8 mouse cellular contexts compared by ENCODE assay signal in the genomic region with DNA sequence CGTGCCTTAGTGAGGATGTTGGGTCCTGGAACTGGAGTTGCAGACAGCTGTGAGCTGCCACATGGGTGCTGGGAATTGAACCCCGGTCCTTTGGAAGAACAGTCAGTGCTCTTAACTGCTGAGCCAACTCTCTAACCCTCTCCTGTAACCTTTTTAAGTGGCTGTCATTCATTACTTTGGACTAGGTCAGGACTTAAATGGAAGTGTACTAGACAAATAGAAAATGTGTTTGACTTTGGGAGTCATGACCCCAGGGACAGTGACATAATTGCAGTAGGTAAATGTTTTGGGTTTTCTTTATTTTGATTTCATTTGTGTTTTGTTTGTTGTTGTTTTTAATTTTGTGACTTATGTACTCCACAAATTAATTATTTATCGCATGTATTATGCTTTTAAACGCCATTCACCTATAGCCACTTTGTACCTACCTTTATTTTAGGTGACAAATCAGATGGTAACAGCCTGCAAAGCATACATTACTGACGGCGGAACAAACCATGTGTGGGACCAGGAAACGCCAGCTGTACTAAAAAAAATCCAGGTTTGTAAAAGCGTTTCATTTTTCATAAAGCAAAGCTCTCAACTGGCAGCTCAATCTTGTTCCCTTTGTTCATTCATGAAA. TPM values are rescaled to one million over a fixed set of nuclear protein-coding genes. Genes with fewer than 3 reads are reported as not detected.
DNase-seq lines count a peak whose midpoint lies in the region; ATAC-seq and TF ChIP-seq lines count a peak whose summit lies in the region.

No protein-coding gene starts in this region.

- no peak for TF ChIP-seq EP300 in heart, postnatal 0 days (IDR thresholded peaks at IDR 0.05; ENCODE audit: low read depth)

- H3K36me3 ChIP-seq in heart, postnatal 0 days (replicated peaks; ENCODE audit: control insufficient read depth, insufficient read depth, low read length), result no peaks in the 10 kb centered on the region
- no peaks in the 10 kb centered on the region for H3K36me3 ChIP-seq in embryonic facial prominence, embryonic 12.5 days
- no peaks in the 10 kb centered on the region for H3K36me3 ChIP-seq in hindbrain, postnatal 0 days (ENCODE audit: insufficient read depth, low read length)
- no peaks in the 10 kb centered on the region for H3K36me3 ChIP-seq in midbrain, embryonic 12.5 days

- WGBS in heart, postnatal 0 days, result 59% methylated on average over 8 of the region's 8 CpGs
- 57% methylated on average over 8 of the region's 8 CpGs for WGBS in embryonic facial prominence, embryonic 12.5 days
- WGBS in hindbrain, postnatal 0 days, result 42% methylated on average over 8 of the region's 8 CpGs
- WGBS in midbrain, embryonic 12.5 days, result 60% methylated on average over 8 of the region's 8 CpGs

- no peak overlapping the region for H3K27ac ChIP-seq in heart, postnatal 0 days (ENCODE audit: low read depth)
- H3K27ac ChIP-seq in embryonic facial prominence, embryonic 12.5 days, result peak overlapping the region; percentile 47; the same call in 1 of the 2 replicates
- peak overlapping the region; percentile 29; the same call in 1 of the 2 replicates for H3K27ac ChIP-seq in hindbrain, postnatal 0 days
- H3K27ac ChIP-seq in midbrain, embryonic 12.5 days (replicated peaks), result peak overlapping the region; percentile 46; the same call in 1 of the 2 replicates

- 0 out of 2 replicates have a peak, but pooled peaks cover 2% of the 10 kb centered on the region for H3K9me3 ChIP-seq in heart, postnatal 0 days (replicated peaks; ENCODE audit: control insufficient read depth, low read length)
- H3K9me3 ChIP-seq in embryonic facial prominence, embryonic 12.5 days, result 0 out of 2 replicates have a peak, but pooled peaks cover 3% of the 10 kb centered on the region
- H3K9me3 ChIP-seq in hindbrain, postnatal 0 days (ENCODE audit: low read length), result no peaks in the 10 kb centered on the region
- H3K9me3 ChIP-seq in midbrain, embryonic 12.5 days, result no peaks in the 10 kb centered on the region

- intact Hi-C loops in heart, postnatal 25 days (cut with DNase I), result no loop called here

- TF ChIP-seq CTCF in heart, postnatal 0 days (IDR thresholded peaks at IDR 0.05; ENCODE audit: low read depth), result no peak
- no peak for TF ChIP-seq CTCF in hindbrain, postnatal 0 days (IDR thresholded peaks at IDR 0.05; ENCODE audit: low read depth)

- H3K4me3 ChIP-seq in heart, postnatal 0 days (ENCODE audit: low read depth, low read length), result peak overlapping the region; percentile 43
- peak overlapping the region; percentile 32 for H3K4me3 ChIP-seq in embryonic facial prominence, embryonic 12.5 days
- H3K4me3 ChIP-seq in hindbrain, postnatal 0 days (ENCODE audit: low read length), result peak overlapping the region; percentile 32
- peak overlapping the region; percentile 39 for H3K4me3 ChIP-seq in midbrain, embryonic 12.5 days

- H3K9ac ChIP-seq in heart, postnatal 0 days (replicated peaks; ENCODE audit: low read depth, low read length), result peak overlapping the region; percentile 40
- no peak overlapping the region for H3K9ac ChIP-seq in embryonic facial prominence, embryonic 12.5 days
- peak overlapping the region; percentile 41 for H3K9ac ChIP-seq in hindbrain, postnatal 0 days (replicated peaks; ENCODE audit: low read length)
- peak overlapping the region; percentile 49; the same call in 1 of the 2 replicates for H3K9ac ChIP-seq in midbrain, embryonic 12.5 days (replicated peaks)

- H3K4me2 ChIP-seq in heart, postnatal 0 days (ENCODE audit: low read depth, low read length), result peak overlapping the region; percentile 68
- H3K4me2 ChIP-seq in embryonic facial prominence, embryonic 12.5 days (replicated peaks), result peak overlapping the region; percentile 47
- H3K4me2 ChIP-seq in hindbrain, postnatal 0 days (ENCODE audit: low read depth, low read length), result peak overlapping the region; percentile 55
- H3K4me2 ChIP-seq in midbrain, embryonic 12.5 days (replicated peaks), result peak overlapping the region; percentile 52

- H3K4me1 ChIP-seq in heart, postnatal 0 days (ENCODE audit: control insufficient read depth, insufficient read depth), result no peaks in the 10 kb centered on the region
- H3K4me1 ChIP-seq in embryonic facial prominence, embryonic 12.5 days, result no peaks in the 10 kb centered on the region
- H3K4me1 ChIP-seq in hindbrain, postnatal 0 days (ENCODE audit: insufficient read depth, low read length), result no peaks in the 10 kb centered on the region
- H3K4me1 ChIP-seq in midbrain, embryonic 12.5 days, result peaks cover 3% of the 10 kb centered on the region; the same call in 1 of the 2 replicates

- H3K27me3 ChIP-seq in heart, postnatal 0 days (ENCODE audit: control insufficient read depth, insufficient read depth, low read length), result no peaks in the 10 kb centered on the region
- H3K27me3 ChIP-seq in embryonic facial prominence, embryonic 12.5 days, result no peaks in the 10 kb centered on the region
- no peaks in the 10 kb centered on the region for H3K27me3 ChIP-seq in hindbrain, postnatal 0 days (ENCODE audit: insufficient read depth, low read length)
- no peaks in the 10 kb centered on the region for H3K27me3 ChIP-seq in midbrain, embryonic 12.5 days

- DNase-seq in heart, postnatal 0 days (ENCODE audit: low spot score), result no peak
- DNase-seq in heart, postnatal 25 days (ENCODE audit: low spot score), result no peak
- DNase-seq in hindbrain, postnatal 0 days (ENCODE audit: low spot score), result no peak
- DNase-seq in frontal cortex, postnatal 14 days (ENCODE audit: low spot score in 2 of 2), result no peak
- DNase-seq in adrenal gland, postnatal 4 days (ENCODE audit: low spot score in 2 of 2), result no peak

- ATAC-seq in heart, postnatal 0 days (ENCODE audit: insufficient read depth, low read depth), result no peak
- ATAC-seq in embryonic facial prominence, embryonic 12.5 days (ENCODE audit: insufficient number of reproducible peaks, insufficient read depth, low FRiP score, low TSS enrichment), result no peak
- ATAC-seq in hindbrain, postnatal 0 days, result 0 out of 2 replicates have a peak, but pooled peaks have one; percentile 27
- ATAC-seq in midbrain, embryonic 12.5 days (ENCODE audit: low FRiP score, low read depth), result no peak
- no peak for ATAC-seq in megakaryocyte progenitor cell, adult 5-6 weeks (replicated peaks; ENCODE audit: poor library complexity)

RNA-seq across cellular contexts. Expression of a gene that starts 31.0 kb away (rescaled TPM):
- 143 and 179 TPM in 2 replicates for total RNA-seq in heart, postnatal 0 days (2014; rRNA removed; ENCODE audit: low replicate concordance)
- polyA plus RNA-seq in heart, postnatal 0 days (2015; fragmentation: Nextera tagmentation; extraction: Ambion mirVana), result 184 and 191 TPM in 2 replicates
- 100 to 1,000 TPM; 141 to 164 TPM for total RNA-seq in heart, postnatal 25 days (2021)
- 215 and 218 TPM in 2 replicates for polyA plus RNA-seq in embryonic facial prominence, embryonic 12.5 days (2016; fragmentation: Nextera tagmentation; extraction: Ambion mirVana)
- 165 and 200 TPM in 2 replicates for total RNA-seq in hindbrain, postnatal 0 days (2014; rRNA removed)
- polyA plus RNA-seq in hindbrain, postnatal 0 days (2015; fragmentation: Nextera tagmentation; extraction: Ambion mirVana), result 212 and 223 TPM in 2 replicates
- polyA plus RNA-seq in midbrain, embryonic 12.5 days (2016; fragmentation: Nextera tagmentation; extraction: Ambion mirVana), result 207 and 215 TPM in 2 replicates
- 100 to 1,000 TPM; 121 to 138 TPM for total RNA-seq in adrenal gland, postnatal 4 days (2021)
- 112 and 117 TPM in 2 replicates for total RNA-seq in megakaryocyte progenitor cell, adult 5-6 weeks (2015)
- 118 and 129 TPM in 2 replicates for total RNA-seq in megakaryocyte progenitor cell, adult 5-6 weeks (2017)

RNA-seq across cellular contexts. Expression of a gene that starts 33.5 kb away (rescaled TPM):
- total RNA-seq in heart, postnatal 0 days (2014; rRNA removed; ENCODE audit: low replicate concordance), result 1.5 and 2.0 TPM in 2 replicates
- 0.33 and 0.59 TPM in 2 replicates for polyA plus RNA-seq in heart, postnatal 0 days (2015; fragmentation: Nextera tagmentation; extraction: Ambion mirVana)
- total RNA-seq in heart, postnatal 25 days (2021), result 1 to 10 TPM in 1 of 2 experiments, under 1 TPM in 1; 0.50 to 1.2 TPM
- polyA plus RNA-seq in embryonic facial prominence, embryonic 12.5 days (2016; fragmentation: Nextera tagmentation; extraction: Ambion mirVana), result 1.4 and 2.1 TPM in 2 replicates
- total RNA-seq in hindbrain, postnatal 0 days (2014; rRNA removed), result 4.9 and 10.0 TPM in 2 replicates
- polyA plus RNA-seq in hindbrain, postnatal 0 days (2015; fragmentation: Nextera tagmentation; extraction: Ambion mirVana), result 2.1 TPM in 2 replicates
- polyA plus RNA-seq in midbrain, embryonic 12.5 days (2016; fragmentation: Nextera tagmentation; extraction: Ambion mirVana), result 0.66 and 1.4 TPM in 2 replicates
- total RNA-seq in adrenal gland, postnatal 4 days (2021), result 1 to 10 TPM in 1 of 2 experiments, under 1 TPM in 1; 0.62 to 1.3 TPM
- 25.8 and 27.1 TPM in 2 replicates for total RNA-seq in megakaryocyte progenitor cell, adult 5-6 weeks (2015)
- 19.6 and 34.1 TPM in 2 replicates for total RNA-seq in megakaryocyte progenitor cell, adult 5-6 weeks (2017)
